Mouse (Mus musculus) liver, embryonic 14 days (tissue): ENCODE measurements around the gene Map3k7. TPM values are rescaled to one million over a fixed set of nuclear protein-coding genes. Genes with fewer than 3 reads are reported as not detected.

Source experiments
- polyA plus RNA-seq: library from polyadenylated mRNA; depleted of rRNA; stranded (reverse); fragments of >200 nt; gene quantifications from 2 replicates; pipeline ENCODE4 v1.2.3, GENCODE M21; 2012; rRNA removed

The Map3k7 gene
- 11.7 and 14.0 TPM in 2 replicates for polyA plus RNA-seq

DNA sequence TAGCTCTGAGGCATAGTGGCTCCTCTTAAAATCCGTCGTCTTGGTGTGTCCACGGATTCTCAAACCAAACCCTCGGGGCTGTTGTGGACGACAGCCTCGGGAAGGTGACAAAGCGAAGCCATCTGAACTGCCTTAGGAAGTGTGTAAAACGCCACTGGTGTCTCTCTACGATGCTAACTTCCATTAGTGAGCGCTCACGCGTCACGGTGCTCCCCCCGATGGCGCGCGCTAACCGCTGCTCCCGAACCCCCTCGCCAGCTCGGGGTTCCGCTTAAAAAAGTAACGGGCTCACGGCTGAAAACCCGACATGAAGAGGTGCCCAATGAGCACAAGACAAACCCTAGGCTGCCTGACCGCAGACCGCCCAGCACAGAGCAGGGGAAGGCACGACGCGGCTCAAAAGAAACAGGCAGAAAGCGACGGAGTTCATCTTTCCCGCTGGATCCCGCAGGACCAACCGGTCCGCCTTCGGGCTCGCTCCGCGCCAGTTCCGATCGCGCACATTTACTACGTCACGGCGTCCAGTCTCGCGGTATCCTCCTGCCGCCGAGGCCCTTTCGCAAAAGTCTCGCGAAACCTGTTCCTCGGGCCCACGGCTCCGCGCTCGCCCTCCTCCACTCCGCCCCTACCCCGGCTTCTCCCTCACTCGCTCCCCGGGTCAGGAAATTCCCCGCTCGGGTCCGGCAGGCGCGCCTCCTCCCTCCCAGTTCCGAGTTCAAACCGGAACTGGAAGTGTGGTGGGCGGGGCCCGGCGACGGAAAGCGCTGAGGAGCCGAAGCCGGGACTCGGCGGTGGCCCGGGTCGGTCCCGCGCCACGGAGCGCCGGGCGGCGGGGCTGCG is at the start of gene Map3k7:
Gene Map3k7, plus strand, starts transcription at position 744 of the 840 bp plus-strand sequence.

